Mouse (Mus musculus) heart, embryonic 13.5 days (tissue): ENCODE measurements around the gene Aebp1. TPM values are rescaled to one million over a fixed set of nuclear protein-coding genes. Genes with fewer than 3 reads are reported as not detected.

Source experiments
- ATAC-seq: fragments of 200-750 bp; cut with Nextera tagmentation; 2 replicates; pipeline ENCODE4 v1.8.0; 2017; ENCODE audit warnings: moderate TSS enrichment; ENCODE audit not compliant: insufficient number of reproducible peaks, low FRiP score, low TSS enrichment; ENCODE audit errors: extremely low read depth
- H3K27ac ChIP-seq: fragments of 300-500 bp; sonication (generic); replicated peaks from 2 replicates; pipeline ENCODE4 v1.5.1; 2015; ENCODE audit warnings: moderate library complexity, mild to moderate bottlenecking, inconsistent platforms
- H3K27me3 ChIP-seq: fragments of 300-500 bp; sonication (generic); replicated peaks from 2 replicates; pipeline ENCODE4 v1.6.1; 2015; ENCODE audit warnings: mild to moderate bottlenecking, inconsistent platforms
- H3K36me3 ChIP-seq: fragments of 300-500 bp; sonication (generic); 2 replicates; pipeline ENCODE4 v1.6.1; 2015; ENCODE audit warnings: mild to moderate bottlenecking, inconsistent platforms
- H3K4me1 ChIP-seq: fragments of 300-500 bp; sonication (generic); 2 replicates; pipeline ENCODE4 v1.6.1; 2015; ENCODE audit warnings: inconsistent platforms
- H3K4me2 ChIP-seq: fragments of 300-500 bp; sonication (generic); 2 replicates; pipeline ENCODE4 v1.6.1; 2015; ENCODE audit warnings: inconsistent platforms, mild to moderate bottlenecking, moderate library complexity
- H3K4me3 ChIP-seq: fragments of 300-500 bp; sonication (generic); 2 replicates; pipeline ENCODE4 v1.5.1; 2015; ENCODE audit warnings: moderate library complexity, mild to moderate bottlenecking, inconsistent platforms
- H3K9ac ChIP-seq: fragments of 300-500 bp; sonication (generic); 2 replicates; pipeline ENCODE4 v1.6.1; 2015; ENCODE audit warnings: inconsistent platforms, mild to moderate bottlenecking, moderate library complexity
- H3K9me3 ChIP-seq: fragments of 300-500 bp; sonication (generic); 2 replicates; pipeline ENCODE4 v1.6.1; 2016; ENCODE audit warnings: inconsistent platforms
- WGBS: fragments of 180-500 bp; shearing (Covaris S2); methylation state at CpG from one replicate; pipeline ENCODE4 v1.1.7; 2015; ENCODE audit warnings: mixed read lengths; 5-methylcytosine and 5-hydroxymethylcytosine counted together
- polyA plus RNA-seq: library from polyadenylated mRNA; unstranded; fragments of >200 nt; fragmentation: Nextera tagmentation; extraction: Ambion mirVana; gene quantifications from 2 replicates; pipeline ENCODE4 v1.2.1, GENCODE M21; 2015

Gene Aebp1
- polyA plus RNA-seq, 1 experiment from 2014 or later = 36.1 TPM

DNA sequence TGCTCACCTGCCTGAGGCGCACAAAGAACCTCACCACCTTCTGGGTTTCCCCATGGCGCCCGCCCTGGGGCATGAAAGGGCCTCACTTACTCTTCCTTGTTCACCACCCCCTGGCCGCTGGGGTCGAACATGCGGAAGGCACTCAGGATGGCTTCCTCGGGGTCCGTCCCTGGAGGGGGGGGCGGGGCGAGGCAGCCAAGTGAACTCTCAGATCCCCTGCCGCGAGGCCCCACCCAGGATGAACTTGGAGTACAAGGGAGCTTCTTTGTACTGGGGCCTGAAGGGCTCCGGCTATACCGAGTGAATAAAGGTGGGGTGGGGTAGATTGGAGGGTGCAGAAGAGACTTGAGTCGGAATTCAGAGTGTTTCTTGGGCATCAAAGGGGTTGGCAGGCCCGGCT lies 35.5 kb downstream of the Aebp1 start:
- Histone ChIP-seq H3K9ac (peak overlapping the region; percentile 90), H3K27ac (peak overlapping the region; percentile 97), H3K9me3 (no peaks in the 10 kb centered on the region), H3K27me3 (peaks cover 19% of the 10 kb centered on the region), H3K4me3 (peak overlapping the region; percentile 57), H3K4me1 (peaks cover 92% of the 10 kb centered on the region), H3K4me2 (peak overlapping the region; percentile 71), H3K36me3 (peaks cover 6% of the 10 kb centered on the region; the same call in 1 of the 2 replicates)
- 8% methylated on average over 16 of the region's 16 CpGs for WGBS
- ATAC-seq = 0 out of 2 replicates have a peak, but pooled peaks have one; percentile 15

DNA sequence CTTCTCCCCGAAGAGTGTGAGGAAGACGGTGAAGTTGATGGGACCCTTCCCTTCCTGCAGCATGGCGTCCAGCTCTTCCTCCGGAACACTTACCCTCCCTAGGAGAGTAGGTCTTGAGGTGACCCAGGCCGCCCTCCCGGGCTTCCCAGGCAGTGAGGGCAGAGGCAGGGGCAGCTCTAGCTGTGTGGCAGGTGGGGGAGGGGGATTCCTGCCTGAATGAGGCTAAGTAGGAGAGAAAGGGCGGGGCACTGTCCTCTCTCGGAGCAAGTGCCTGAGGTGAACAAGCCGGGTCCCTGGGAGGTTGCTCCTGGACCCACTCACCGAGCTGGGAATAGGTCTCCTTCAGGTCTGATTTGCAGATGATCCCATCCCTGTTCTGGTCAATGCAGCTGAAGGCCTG lies 36.1 kb downstream of the Aebp1 start:
- Histone ChIP-seq H3K4me3 (peak overlapping the region; percentile 57), H3K27ac (peak overlapping the region; percentile 97), H3K36me3 (peaks cover 6% of the 10 kb centered on the region; the same call in 1 of the 2 replicates), H3K9ac (peak overlapping the region; percentile 90), H3K27me3 (peaks cover 25% of the 10 kb centered on the region), H3K4me1 (peaks cover 91% of the 10 kb centered on the region), H3K4me2 (peak overlapping the region; percentile 71), H3K9me3 (no peaks in the 10 kb centered on the region)
- 9% methylated on average over 10 of the region's 10 CpGs for WGBS
- ATAC-seq = no peak

DNA sequence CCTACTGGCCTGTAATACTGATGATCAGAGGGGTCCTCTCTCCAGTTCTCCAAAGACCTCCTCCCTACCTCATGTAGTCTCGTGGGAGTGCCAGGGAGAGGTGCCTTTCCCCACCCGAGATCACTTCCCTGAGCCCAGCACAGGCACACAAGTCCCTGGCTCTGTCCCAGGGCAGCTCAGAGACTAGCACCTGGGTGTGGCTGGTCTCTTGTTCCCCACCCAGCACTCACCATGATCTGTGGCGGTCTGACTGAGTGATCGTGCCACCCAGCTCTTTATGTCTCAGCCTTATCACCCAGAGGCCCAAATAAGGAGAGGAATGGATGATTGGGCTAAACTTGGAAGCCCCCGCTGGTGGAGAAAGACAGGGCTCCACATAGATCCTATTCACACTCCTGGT lies 36.8 kb downstream of the Aebp1 start, which contains the start of gene Myl7:
Gene Myl7, minus strand, starts transcription at position 252 of the 400 bp plus-strand sequence.
- peak within 1 kb of the TSS; percentile 71 for H3K4me2 ChIP-seq
- H3K27me3 ChIP-seq = peaks cover 27% of the 10 kb centered on the region
- H3K4me3 ChIP-seq = peak within 1 kb of the TSS; percentile 57
- peaks cover 6% of the 10 kb centered on the region; the same call in 1 of the 2 replicates for H3K36me3 ChIP-seq
- H3K9me3 ChIP-seq = no peaks in the 10 kb centered on the region
- ATAC-seq = 0 out of 2 replicates have a peak, but pooled peaks have one; percentile 26
- H3K4me1 ChIP-seq = peaks cover 84% of the 10 kb centered on the region
- WGBS = 21% methylated on average over 5 of the region's 5 CpGs
- peak within 1 kb of the TSS; percentile 90 for H3K9ac ChIP-seq
- peak within 1 kb of the TSS; percentile 97 for H3K27ac ChIP-seq

DNA sequence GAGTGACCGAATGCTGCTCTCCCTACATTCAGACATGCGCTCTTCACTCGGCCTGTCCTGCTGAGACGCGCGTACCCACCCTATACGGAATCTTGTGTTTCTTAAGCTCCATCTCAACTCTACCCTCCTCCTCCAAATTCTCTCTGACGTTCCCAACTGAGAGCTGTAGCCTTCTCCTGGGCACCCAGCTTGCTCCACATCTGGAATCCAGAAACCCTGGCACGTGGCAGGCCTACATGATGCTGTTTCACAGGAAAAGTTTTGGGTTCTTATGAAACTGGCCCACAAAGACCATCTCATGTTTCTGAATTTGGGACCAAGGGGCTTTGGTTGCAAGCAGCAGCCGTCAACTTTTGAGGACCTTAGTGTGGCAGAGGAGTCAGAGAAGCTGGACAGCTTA lies 37.5 kb downstream of the Aebp1 start:
- H3K4me2 ChIP-seq = no peak overlapping the region
- WGBS = 90% methylated on average over 10 of the region's 10 CpGs
- no peak overlapping the region for H3K4me3 ChIP-seq
- 0 out of 2 replicates have a peak overlapping the region, but pooled peaks have one; percentile 90 for H3K9ac ChIP-seq
- H3K4me1 ChIP-seq = peaks cover 76% of the 10 kb centered on the region
- H3K27me3 ChIP-seq = peaks cover 27% of the 10 kb centered on the region
- peak overlapping the region; percentile 97 for H3K27ac ChIP-seq
- H3K9me3 ChIP-seq = no peaks in the 10 kb centered on the region
- H3K36me3 ChIP-seq = peaks cover 6% of the 10 kb centered on the region; the same call in 1 of the 2 replicates
- no peak for ATAC-seq

DNA sequence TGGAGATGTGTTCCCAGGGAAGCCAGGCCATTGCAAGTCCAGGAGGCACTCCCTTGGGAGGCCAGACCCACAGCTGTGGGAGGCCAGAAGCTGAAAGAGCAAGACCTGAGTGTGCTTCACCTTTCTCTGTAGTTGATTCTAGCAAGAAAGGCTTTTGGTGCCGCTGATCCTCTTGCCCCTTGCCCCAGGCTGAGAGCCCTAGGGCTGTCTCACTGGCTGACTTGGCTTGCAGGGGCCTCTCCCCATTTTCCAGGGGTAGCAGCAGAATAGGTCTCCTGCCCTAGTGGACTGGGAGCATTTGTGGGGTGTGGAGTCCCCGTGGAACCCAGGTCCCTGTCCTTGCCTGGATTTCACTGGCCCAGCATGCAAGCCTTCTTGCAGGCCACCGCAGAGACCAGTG lies 39.6 kb downstream of the Aebp1 start:
- H3K9me3 ChIP-seq = no peaks in the 10 kb centered on the region
- peak overlapping the region; percentile 65 for H3K27ac ChIP-seq
- peaks cover 24% of the 10 kb centered on the region for H3K27me3 ChIP-seq
- peak overlapping the region; percentile 73 for H3K4me2 ChIP-seq
- 18% methylated on average over 3 of the region's 3 CpGs for WGBS
- H3K4me3 ChIP-seq = peak overlapping the region; percentile 51
- H3K9ac ChIP-seq = peak overlapping the region; percentile 76
- H3K4me1 ChIP-seq = peaks cover 57% of the 10 kb centered on the region
- H3K36me3 ChIP-seq = peaks cover 3% of the 10 kb centered on the region; the same call in 1 of the 2 replicates
- no peak for ATAC-seq

DNA sequence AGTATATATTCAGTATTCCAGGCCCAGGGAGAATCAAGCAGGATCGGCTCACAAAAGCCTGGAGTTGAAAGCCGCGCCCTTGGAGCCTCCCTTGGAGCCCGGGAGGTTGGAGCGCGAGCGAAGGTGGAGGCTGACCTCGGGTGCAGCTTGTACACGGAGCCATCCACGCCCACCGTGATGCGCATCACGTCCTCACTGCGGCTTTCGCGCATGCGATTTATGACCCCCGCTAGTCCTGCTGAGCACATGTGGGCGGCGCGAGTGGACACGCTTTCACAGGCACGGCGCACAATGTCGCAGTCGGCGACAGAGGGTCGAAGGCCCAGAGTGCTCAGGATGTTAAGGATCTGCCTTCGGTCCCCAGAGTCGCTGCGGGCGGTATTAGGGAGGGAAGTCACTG lies 40.2 kb downstream of the Aebp1 start:
- no peaks in the 10 kb centered on the region for H3K9me3 ChIP-seq
- H3K4me2 ChIP-seq = peak overlapping the region; percentile 73
- ATAC-seq = no peak
- H3K4me1 ChIP-seq = peaks cover 50% of the 10 kb centered on the region
- H3K4me3 ChIP-seq = peak overlapping the region; percentile 51
- peak overlapping the region; percentile 76 for H3K9ac ChIP-seq
- H3K27me3 ChIP-seq = peaks cover 24% of the 10 kb centered on the region
- no peaks in the 10 kb centered on the region for H3K36me3 ChIP-seq
- H3K27ac ChIP-seq = peak overlapping the region; percentile 65
- WGBS = 2% methylated on average over 32 of the region's 32 CpGs

DNA sequence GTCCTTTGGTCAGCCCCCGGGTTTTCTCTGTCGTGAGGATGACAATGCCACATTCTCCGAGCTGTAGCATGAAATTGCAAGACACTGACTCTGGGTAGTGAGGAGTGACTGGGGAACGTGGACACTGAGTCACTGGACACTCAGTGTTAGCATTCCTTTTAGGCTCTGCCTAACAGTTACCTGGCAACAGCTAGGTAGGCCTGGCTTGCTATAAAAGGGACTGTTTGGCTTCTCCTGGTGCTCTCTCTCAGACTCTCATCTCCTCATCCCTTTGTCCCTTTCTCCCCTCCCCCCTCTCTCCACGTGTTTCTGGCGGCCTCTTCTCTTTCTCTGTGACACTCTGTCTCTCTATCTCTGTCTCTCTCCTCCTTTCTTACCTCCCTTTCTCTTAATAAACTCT lies 40.6 kb downstream of the Aebp1 start:
- peak overlapping the region; percentile 73 for H3K4me2 ChIP-seq
- no peak for ATAC-seq
- H3K4me1 ChIP-seq = peaks cover 46% of the 10 kb centered on the region
- 26% methylated on average over 6 of the region's 6 CpGs for whole genome bisulfite sequencing
- H3K36me3 ChIP-seq = no peaks in the 10 kb centered on the region
- peak overlapping the region; percentile 65 for H3K27ac ChIP-seq
- H3K27me3 ChIP-seq = peaks cover 24% of the 10 kb centered on the region
- H3K9me3 ChIP-seq = no peaks in the 10 kb centered on the region
- peak overlapping the region; percentile 76 for H3K9ac ChIP-seq
- H3K4me3 ChIP-seq = peak overlapping the region; percentile 51

DNA sequence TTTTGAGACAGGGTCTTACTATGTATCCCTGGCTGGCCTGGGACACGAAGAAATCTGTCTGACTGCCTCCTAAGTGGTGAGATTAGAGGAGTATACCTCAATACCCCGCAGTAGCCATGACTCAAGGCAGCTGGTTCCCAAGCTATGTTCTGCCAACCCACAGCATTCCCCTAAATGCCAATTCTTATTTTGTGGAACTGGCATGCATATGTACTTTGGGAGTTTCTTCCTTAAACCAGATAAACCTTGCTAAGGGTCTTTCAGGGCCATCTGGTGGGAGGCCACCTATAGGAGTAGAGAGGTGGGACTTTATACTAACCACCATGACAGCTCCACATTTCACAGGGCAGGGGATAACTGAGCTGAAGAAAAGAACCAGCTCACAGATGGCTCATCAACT lies 42.1 kb downstream of the Aebp1 start:
- Histone ChIP-seq H3K4me3 (no peak overlapping the region), H3K36me3 (no peaks in the 10 kb centered on the region), H3K4me2 (no peak overlapping the region), H3K27ac (no peak overlapping the region), H3K4me1 (peaks cover 31% of the 10 kb centered on the region), H3K27me3 (peaks cover 24% of the 10 kb centered on the region), H3K9me3 (no peaks in the 10 kb centered on the region), H3K9ac (no peak overlapping the region)
- 71% methylated on average over 2 of the region's 2 CpGs for WGBS
- ATAC-seq = no peak

DNA sequence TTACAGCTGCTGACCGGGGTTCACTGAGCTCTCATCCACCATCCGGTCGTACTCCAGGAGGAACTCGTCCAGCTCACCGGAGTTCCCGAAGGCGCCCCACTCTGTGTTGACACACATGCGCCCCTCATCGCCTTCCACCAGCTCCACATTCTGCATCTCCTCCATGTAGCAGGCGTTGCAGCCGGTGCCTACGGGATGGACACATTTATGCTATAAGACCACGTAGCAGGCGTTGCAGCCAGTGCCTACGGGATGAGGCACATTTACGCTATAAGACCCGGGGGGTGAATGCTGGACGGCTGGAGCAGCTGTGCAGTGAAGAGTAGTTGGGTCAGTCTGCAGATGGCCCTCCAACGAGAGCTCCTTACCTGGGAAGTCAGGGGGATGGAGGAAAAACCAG lies 42.6 kb downstream of the Aebp1 start:
- no peak overlapping the region for H3K4me3 ChIP-seq
- ATAC-seq = no peak

DNA sequence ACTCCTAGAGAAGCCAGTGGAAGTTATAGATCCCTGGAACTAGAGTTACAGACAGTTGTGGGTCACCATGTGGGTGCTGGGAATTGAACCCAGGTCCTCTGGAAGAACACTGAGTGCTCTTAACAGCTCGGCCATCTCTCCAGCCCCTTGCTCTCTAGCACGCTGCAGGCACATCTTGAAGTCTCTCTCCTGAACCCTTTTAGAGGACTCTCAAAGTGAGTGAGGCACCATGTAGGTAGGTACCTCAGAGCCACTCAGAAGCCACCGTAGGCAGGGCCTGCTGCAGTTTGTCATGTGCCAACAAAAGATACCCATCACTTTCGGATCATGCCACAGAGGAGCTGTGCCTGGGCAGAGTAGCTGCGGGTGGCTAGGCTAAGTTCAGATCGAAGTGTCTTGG lies 43.1 kb downstream of the Aebp1 start:
- H3K36me3 ChIP-seq = no peaks in the 10 kb centered on the region
- 89% methylated on average over 6 of the region's 6 CpGs for WGBS
- no peak overlapping the region for H3K27ac ChIP-seq
- H3K9me3 ChIP-seq = no peaks in the 10 kb centered on the region
- H3K4me1 ChIP-seq = peaks cover 26% of the 10 kb centered on the region
- H3K4me3 ChIP-seq = no peak overlapping the region
- ATAC-seq = no peak
- no peak overlapping the region for H3K9ac ChIP-seq
- H3K27me3 ChIP-seq = peaks cover 20% of the 10 kb centered on the region
- no peak overlapping the region for H3K4me2 ChIP-seq

More for the DNA sequence above, 42.6 kb downstream of the Aebp1 start:
- no peaks in the 10 kb centered on the region for H3K9me3 ChIP-seq
- WGBS = 80% methylated on average over 19 of the region's 19 CpGs
- no peak overlapping the region for H3K4me2 ChIP-seq
- H3K9ac ChIP-seq = no peak overlapping the region
- no peak overlapping the region for H3K27ac ChIP-seq
- peaks cover 26% of the 10 kb centered on the region for H3K4me1 ChIP-seq
- H3K36me3 ChIP-seq = no peaks in the 10 kb centered on the region
- H3K27me3 ChIP-seq = peaks cover 24% of the 10 kb centered on the region

DNA sequence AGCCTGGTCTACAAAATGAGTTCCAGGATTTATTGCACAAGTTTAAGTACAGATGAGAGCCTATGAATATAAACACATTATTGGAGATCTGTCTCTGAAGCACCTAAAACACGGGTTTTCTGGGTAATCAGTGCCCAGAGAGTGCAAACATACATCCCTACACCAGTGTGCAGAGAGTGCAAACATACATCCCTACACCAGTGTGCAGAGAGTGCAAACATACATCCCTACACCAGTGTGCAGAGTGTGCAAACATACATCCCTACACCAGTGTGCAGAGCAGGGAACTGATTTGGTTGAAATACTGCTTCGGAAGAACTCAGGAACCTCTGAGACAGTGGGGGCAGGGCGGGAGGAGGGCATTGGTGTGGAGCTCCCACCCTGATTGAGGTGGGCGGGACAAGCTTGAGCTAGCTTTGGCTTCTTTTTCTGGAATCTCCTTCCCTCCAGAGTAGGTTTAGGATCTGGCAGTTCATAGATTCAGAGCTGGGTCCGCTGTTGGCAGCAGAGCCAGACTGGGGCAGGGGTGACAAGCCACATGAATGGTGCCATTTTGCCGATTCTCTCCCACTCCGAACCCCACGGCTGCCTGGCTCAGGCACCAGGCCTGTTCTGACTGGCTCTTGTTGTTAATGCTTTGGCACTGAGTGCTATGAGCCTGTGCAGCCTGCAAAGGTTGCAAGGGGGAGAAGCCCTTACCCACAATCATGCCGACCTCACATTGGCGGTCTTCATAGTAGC lies 44.2 kb downstream of the Aebp1 start:
- H3K9me3 ChIP-seq = no peaks in the 10 kb centered on the region
- ATAC-seq = no peak
- H3K9ac ChIP-seq = no peak overlapping the region
- peaks cover 20% of the 10 kb centered on the region for H3K27me3 ChIP-seq
- H3K4me1 ChIP-seq = peaks cover 18% of the 10 kb centered on the region
- H3K27ac ChIP-seq = no peak overlapping the region
- 78% methylated on average over 10 of the region's 10 CpGs for WGBS
- no peak overlapping the region for H3K4me2 ChIP-seq
- H3K4me3 ChIP-seq = no peak overlapping the region
- H3K36me3 ChIP-seq = no peaks in the 10 kb centered on the region

DNA sequence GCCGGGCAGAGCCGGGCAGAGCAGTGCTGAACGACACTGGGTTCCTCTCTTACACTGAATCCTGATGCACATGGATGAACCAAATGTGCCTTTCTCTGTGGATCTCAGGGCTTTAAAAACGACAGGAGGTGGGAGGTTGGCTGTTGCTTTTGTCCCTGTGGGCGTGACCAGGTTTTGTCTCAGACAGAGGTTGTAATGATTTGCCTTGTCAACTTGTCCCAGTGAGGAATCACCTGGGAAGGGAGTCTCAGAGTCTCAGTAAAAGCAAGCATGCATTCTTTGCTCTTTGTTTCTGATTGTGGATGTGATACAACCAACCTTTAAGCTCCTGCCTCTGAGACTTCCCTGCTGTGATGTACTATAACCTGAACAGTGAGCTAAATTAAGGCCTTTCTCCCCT lies 45.3 kb downstream of the Aebp1 start:
- Histone ChIP-seq H3K27ac (no peak overlapping the region), H3K36me3 (no peaks in the 10 kb centered on the region), H3K9ac (no peak overlapping the region), H3K9me3 (no peaks in the 10 kb centered on the region), H3K4me2 (no peak overlapping the region), H3K27me3 (peaks cover 9% of the 10 kb centered on the region), H3K4me3 (no peak overlapping the region), H3K4me1 (peaks cover 6% of the 10 kb centered on the region)
- 57% methylated on average over 5 of the region's 5 CpGs for WGBS
- no peak for ATAC-seq
